Mouse (Mus musculus) embryo, embryonic 11 days (tissue): ENCODE measurements around the gene Fhl4.

ENCODE experiments used
- DNase-seq: peaks from one replicate; pipeline ENCODE4 v3.0.0-alpha.2; 2015

Gene Fhl4

GRCm38 (mm10) chr10:85102247-85103084 is at the start of gene Fhl4, which contains the start of gene Tmem263:
Fhl4 (minus strand) TSS chr10:85102495.
Tmem263 (plus strand) TSS chr10:85102627.
- peak; percentile 98 for DNase-seq

DNA sequence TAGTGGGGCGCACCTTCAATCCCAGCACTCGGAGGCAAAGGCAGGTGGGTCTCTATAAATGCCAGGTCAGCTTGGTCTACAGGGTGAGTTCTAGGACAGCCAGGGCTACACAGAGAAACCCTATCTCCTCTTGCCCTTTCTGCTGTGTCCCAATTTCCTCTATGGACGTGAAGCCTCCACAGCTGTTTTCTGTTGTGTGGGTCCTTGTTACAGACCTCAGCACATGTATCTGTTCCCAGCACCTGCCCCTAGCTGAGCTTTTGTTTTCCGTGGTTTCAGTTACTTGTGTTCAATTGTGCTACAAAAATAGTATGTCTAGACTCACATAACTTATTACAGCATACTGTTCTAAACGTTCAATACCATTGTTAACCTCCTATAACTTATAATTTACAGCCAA is 46.9 kb upstream of the Fhl4 start:
- DNase-seq, result no peak

DNA sequence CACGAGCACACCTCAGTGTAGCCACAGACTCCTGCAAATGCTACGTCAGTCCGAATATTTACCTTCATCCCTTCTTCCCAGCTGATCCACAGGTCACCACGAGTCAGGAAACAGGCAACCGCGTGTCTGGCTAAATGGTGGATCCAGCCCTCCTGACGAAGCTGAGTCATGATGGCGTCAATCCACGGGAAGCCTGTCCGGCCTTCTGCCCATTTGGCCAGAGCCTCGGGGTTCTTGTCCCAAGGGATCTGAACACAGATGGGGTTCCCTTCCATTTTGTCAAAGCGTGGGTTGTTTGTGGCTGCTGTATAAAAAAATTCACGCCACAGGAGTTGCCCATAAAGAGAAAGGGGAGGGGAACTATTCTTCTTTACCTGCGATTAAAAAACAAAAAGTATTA is 44.0 kb upstream of the Fhl4 start:
- DNase-seq, result no peak

DNA sequence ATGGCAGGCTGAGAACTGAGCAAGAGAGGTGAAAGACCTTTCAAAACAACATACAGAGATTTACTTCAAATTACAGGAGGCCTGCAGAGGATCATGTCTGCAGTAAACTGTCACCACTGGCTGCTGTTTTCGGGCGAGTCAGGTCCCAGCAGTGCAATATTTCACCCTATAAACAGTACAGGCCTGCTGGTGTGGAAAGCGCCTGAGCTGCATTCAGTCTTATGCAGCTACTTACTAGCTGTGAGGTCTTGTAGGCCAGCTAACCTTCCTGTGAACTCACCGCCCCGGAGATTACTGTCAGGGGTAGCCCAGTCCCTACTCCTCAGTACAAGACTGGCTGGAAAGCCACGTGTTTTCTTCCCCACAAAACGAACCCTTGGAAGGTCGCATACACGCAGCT is 39.2 kb upstream of the Fhl4 start:
- DNase-seq, result peak; percentile 24

GRCm38 (mm10) chr10:85136573-85136972 is 34.3 kb upstream of the Fhl4 start:
- DNase-seq, result no peak

DNA sequence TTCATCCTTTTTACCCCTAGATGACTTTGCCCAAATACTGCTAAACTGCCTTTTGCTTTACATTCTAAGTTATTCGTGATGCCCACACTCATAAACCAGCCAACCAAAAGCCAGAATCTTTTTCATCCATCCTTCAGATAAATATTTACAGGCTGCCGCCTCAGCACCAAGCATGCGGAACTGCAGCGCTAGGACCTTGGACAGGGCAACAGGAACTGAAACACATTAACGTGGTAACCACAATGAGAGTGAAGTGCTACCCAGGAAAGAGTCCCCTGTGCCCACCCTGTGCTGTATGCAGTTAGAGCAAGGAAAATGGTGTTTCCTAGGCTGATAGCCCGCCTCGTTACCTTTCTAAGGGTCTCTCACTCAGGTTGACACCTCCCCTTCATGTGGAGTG is 26.2 kb upstream of the Fhl4 start:
- peak; percentile 53 for DNase-seq

GRCm38 (mm10) chr10:85127395-85128287 is 25.3 kb upstream of the Fhl4 start, which contains the start of gene Mterf2:
Mterf2 (minus strand) TSS chr10:85128027.
- DNase-seq, result peak; percentile 99

DNA sequence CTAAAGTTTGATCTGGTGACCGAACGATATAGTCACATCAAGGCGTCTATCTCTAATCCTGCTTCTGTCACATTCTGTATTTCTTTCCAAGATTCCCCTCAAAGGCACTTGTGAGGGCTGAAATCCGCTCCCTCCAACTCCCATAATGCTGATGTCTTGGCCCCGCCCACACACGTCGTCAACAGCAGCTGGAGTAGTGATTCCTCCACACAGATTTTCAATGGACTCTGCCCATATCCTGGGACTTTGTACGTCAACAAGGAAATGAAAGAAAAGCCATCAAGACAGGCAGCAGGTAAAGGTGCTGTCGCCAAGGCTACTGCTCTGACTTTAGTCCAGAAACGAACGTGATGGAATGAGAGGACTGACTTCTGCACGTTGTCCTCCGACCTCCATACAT is 22.9 kb upstream of the Fhl4 start:
- no peak for DNase-seq

DNA sequence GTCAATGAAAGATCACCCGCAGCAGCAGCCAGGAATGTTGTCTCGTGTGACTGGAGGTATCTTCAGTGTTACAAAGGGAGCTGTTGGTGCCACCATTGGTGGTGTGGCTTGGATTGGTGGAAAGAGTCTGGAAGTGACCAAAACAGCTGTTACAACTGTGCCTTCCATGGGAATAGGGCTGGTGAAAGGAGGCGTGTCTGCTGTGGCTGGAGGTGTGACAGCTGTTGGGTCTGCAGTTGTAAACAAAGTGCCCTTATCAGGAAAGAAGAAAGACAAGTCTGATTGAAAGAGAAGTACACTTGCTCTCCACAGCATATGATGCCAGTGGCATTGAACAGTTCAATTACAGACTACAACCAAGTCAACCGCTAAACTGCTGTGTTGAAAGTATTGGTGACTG is 12.1 kb upstream of the Fhl4 start:
- DNase-seq, result no peak

GRCm38 (mm10) chr10:85103085-85103885 is 990 bp upstream of the Fhl4 start:
- DNase-seq, result peak; percentile 64

GRCm38 (mm10) chr10:85101841-85102240 is 454 bp downstream of the Fhl4 start:
- peak; percentile 46 for DNase-seq

GRCm38 (mm10) chr10:85071605-85072152 is 30.6 kb downstream of the Fhl4 start:
- DNase-seq, result no peak

- no peak for DNase-seq
Observed at GRCm38 (mm10) chr10:85054876-85055275, 47.4 kb downstream of the Fhl4 start.

DNA sequence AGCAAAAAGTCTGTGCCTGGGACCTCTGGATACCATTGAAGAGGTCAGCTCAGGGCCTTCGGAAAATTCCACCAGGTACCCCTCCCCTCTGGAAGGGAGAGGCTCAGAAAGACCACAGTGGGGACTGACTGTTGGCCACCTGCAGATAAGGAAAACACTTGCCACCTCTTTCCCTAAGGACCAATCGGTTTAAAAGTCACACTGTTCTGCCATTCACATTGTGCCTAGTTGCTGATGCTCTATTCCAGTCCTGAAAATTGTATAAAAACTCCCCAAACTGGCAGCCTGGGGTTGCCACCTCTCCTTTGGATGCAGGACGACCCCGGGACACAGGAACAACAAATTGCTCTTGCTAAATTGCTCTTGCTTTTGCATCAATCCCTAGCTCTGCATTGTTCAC is 49.8 kb downstream of the Fhl4 start:
- DNase-seq, result no peak

DNA sequence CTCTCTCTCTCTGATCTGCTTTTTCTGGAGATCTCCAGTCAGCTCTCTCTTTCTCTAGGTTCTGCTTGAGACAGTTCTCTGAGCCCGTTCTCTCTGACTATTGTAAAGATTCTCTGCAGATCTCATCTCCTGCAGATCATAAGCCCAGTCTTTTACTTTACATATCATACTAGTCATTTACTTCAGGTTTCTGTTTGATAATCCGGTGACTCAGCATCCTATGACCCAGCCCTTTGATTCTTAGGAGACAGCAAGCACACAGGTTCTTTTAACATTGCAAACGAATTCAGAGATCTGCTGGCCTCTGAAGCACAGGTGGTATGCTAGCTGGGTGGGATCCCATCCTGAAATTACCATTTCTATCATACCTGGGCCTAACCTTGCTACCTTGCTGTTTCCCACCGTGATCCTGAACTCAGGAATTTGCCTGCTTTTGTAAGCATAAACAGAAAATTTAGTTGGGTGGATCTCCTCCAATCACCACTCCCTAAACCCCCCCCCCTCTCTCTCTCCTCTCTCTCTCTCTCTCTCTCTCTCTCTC is 51.6 kb downstream of the Fhl4 start:
- no peak for DNase-seq

DNA sequence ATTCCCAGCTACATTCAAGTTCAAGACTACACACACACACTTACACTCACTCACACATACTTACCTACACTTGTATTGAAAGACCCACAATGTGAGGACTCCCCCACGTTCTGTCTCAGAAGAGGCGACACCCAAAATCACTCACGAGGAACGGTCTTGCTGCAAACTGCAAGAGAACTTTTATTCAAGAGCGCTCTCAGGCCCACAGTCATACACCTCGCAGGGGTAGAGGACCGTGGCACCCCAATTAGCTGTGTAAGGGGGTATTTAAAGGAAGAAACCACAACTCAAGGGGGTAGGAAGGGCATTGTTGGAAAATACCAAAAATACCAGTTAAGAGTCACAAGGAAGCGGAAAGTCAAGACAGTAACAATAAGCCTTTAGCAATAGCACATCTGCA is 54.3 kb downstream of the Fhl4 start:
- DNase-seq, result no peak

GRCm38 (mm10) chr10:85046585-85046984 is 55.7 kb downstream of the Fhl4 start:
- DNase-seq, result peak; percentile 76
